Mouse (Mus musculus) forelimb bud, embryonic 11.5 days (tissue): ENCODE results near the gene Paox.

Experiments
- DNase-seq: peaks from one replicate; pipeline ENCODE4 v3.0.0-alpha.2; 2012; ENCODE audit warnings: low read depth, low spot score

Paox gene

GRCm38 (mm10) chr7:140170863-140171262 is 55.3 kb downstream of the Paox start:
- DNase-seq, result no peak

- DNase-seq, result no peak
Observed at GRCm38 (mm10) chr7:140172936-140173335, 57.3 kb downstream of the Paox start, which contains the start of gene Olfr523. Olfr523 (plus strand) TSS chr7:140173217.

- DNase-seq, result no peak
Observed at GRCm38 (mm10) chr7:140179176-140179575, 63.6 kb downstream of the Paox start.

- DNase-seq, result no peak
Observed at GRCm38 (mm10) chr7:140180692-140181091, 65.1 kb downstream of the Paox start.

- no peak for DNase-seq
Observed at GRCm38 (mm10) chr7:140184206-140184605, 68.6 kb downstream of the Paox start.
